Mouse (Mus musculus) adipocyte (in vitro differentiated cells): ENCODE measurements at regions not wholly inside any gene's neighbourhood (a gene's known extent, or its start where the extent isn't known, plus 50 kb on each side); places are given as distances from the start of the nearest gene placed in this dataset.

Experiments used
- DNase-seq: peaks from one replicate; pipeline ENCODE4 v3.0.0-alpha.2; 2016; ENCODE audit warnings: low spot score

DNA sequence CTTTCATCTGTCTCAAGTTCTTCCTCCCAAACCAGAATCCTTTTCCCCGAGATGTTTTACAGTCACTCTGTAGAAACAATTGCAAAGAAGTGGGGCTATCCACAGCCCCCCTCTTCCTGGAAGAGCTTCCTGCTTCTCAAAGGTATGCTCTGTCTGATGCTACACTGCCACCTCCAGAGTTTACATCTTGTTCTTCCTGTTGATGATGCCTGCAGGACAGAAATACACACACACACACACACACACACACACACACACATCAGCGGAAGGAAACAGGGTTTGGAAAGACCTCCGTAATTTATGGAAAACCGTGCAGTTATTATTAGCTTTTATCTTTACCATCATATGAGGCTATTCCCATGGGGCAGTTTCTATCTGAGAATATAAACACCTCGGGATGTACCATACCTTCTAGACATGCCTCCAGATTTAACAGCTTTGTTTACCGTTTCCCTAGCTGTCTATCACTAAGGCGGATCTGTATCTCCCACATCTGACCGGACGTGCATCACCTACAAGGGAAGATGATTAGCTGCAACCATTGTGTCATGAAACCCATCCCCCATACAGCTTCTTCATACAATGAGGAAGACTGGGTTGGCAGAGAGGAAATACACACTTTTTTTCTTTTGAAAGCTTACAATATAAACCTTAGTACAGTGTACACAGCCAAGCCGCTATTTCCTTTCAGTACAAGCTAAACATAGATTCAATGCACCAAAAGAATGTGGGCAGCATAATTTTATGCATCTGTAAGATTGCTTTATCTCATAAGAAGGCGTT lies 288.6 kb downstream of the Plk2 start:
- no peak for DNase-seq

DNA sequence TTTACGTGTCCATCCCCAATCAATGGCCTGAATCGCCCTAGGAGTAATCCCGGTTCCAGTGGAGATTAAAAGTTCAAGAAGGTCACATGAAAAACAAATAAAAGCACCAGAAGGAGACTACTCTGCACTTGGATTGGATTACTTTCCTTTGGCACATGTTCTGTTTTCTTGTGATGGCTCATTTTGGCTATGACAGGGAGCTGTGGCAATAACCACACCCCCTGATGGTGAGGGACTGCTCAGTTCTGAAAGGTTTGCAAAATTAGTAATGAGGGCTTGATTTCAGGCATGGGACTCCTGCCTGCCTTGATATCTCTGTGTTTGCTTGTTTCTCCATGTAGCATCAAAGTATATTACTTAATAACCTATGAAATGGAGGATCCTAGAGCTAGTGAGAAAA lies 293.9 kb downstream of the Plk2 start:
- no peak for DNase-seq

DNA sequence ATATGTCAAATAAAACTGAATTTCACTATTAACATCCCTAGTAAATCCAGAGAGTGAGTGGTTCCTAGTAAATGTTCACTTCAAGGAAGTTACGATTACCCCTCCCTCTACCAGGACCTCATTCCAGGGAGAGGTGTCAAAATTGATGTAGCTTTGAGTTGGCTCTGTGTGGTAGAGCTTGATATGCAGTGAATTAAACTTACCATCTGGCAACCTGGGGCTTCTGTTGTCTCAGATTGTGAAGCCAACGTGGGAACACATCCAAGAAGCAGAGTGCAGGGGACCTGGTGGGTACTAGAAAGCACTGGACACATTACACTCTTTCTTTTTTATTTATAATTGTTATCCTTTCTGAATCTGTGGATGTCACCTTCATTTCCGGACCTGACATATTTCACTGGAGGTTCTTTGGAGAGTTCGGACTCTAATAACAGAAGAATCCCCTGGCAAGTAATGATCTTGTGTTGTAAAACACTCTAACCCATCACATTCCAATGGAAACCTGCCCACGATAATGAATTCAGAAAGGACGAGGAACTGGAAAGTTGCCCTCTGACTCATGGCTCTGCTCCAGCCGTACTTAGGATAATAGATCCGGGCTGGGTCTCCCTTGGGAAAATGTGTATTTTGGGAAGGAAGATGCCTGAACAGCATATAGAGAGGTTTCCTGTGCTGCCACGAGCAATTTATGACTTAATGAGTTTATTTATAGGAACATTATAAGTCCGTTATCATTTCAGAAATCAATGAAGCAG lies 295.8 kb downstream of the Plk2 start:
- peak; percentile 4 for DNase-seq

DNA sequence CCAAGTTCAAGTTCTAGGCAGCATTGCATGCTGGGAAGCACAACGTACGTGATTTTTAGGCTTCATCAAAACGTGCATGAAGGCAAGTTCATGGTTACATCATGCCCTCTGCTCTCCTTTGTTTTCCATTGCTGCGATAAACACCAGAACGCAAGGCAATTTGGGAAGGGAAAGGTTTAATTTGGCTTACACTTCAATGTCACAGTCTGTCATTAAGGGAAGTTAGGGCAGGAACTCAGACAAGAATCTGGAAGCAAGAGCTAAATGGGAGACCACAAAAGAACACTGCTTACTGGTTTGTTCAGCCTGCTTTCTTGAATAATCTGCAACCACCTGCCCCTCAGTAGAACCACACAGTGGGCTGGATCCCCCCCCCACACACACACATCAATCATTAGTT lies 297.9 kb downstream of the Plk2 start:
- DNase-seq: no peak

DNA sequence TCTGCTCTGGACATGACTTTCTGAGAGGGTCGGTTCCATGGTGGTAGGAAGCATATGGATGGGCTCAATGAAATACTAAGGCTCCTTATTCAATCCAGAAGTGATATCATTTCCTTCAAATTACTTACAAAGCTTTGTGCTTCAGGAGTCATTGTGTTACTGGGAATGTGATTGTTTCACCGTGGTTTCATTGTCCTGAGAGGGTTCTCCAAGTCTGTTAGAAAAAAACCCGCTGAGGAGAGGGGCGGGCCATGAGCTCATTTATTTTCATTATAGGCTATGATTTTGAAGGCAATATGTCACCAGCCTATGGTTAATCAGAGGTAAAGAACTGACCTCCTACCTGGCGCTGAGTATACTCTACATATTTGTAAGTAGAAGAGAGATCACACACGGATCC lies 300.0 kb downstream of the Plk2 start:
- DNase-seq: no peak

DNA sequence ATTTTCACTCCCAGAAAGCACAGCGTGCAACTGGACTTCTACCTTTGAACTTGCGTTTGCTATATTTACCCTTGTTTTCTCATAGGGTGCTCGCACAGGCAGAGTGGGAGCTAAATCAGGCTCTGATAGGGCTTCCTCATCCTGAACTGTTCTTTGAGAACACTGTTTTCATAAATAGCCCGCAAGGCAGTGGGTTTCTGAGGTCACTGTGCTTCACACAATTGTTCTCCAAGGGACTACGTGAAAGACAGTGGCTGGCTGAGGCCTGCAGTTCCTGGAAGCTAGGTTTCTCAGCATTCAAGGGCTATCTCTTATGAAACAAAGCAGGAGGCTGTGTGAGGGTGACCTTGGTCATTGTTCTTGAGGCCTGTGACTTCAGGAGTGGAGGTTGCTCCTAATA lies 301.7 kb downstream of the Plk2 start:
- no peak for DNase-seq

DNA sequence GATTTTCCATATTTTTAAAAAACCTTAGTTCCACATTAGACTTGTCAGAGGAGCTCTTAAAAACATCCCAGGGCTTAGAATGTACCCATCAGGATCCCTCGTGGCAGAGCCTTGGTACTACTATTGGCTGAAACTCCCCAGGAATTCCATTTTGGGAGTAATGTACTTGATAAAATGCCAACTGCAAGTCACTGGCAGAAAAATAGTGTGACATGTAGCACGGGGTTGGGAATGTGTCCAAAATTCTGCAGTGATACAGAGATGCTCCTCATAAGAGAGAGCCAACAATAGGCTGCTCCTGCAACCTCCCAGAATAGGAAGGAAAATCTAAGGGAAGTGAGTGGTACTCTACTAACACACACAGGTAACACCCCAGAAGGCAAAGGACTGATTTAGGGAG lies 309.4 kb downstream of the Plk2 start:
- DNase-seq: peak; percentile 44

DNA sequence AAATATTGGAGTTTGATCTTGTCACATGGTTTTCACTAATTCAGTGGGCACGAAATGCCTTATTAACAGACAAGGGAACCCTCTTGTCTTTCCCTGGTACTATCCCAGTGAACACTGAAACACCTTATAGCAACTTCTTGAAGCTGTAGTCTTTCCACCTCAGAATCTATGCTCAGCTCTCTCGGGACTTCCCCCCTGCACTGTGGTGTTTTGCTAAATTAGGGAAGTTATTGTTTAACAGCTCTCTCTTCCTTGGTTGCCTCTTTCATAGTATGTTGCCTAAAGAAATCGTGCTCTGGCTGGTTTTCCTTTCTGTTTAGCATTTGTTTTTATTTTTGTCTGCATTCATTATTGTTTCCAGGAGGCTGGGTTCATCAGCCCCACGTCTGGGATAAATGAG lies 316.0 kb downstream of the Plk2 start:
- DNase-seq: no peak

DNA sequence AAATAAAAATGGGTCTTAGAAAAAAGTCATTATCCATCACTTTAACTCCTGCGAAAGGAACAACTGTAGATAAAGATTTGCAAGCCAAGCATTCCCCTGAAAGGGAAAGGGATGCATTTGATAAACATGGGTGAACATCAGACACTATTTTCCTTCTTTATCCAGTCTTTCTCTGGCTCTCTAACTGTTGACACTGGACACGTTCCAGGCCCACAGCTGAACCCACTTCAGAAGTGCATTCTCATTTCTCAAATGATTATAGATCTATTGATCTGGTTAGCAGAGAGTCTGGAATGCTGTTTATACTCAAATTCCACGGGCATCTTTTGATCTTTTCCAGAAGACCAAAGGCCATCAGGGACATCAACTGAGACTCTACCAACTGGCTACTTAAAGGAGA lies 317.7 kb downstream of the Plk2 start:
- DNase-seq: no peak

DNA sequence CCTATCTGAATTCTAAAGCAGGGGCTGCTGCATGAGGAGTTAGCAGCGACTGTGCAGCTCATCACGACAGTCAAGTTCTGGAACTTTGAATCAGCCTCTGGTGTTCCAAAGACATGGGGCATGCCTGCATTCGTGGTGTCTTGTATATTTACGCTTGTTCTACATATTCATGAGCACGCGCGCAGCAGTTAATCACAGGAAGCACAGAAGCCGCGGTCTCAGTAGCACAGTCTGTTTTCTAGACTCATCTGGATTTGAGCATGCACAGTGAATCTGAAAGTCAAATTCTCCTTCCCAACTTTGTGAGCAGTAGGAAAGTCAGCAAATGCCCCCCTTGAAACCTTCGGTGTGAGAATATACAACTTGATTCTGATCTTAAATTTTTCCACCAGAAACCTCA lies 327.3 kb downstream of the Plk2 start:
- no peak for DNase-seq

DNA sequence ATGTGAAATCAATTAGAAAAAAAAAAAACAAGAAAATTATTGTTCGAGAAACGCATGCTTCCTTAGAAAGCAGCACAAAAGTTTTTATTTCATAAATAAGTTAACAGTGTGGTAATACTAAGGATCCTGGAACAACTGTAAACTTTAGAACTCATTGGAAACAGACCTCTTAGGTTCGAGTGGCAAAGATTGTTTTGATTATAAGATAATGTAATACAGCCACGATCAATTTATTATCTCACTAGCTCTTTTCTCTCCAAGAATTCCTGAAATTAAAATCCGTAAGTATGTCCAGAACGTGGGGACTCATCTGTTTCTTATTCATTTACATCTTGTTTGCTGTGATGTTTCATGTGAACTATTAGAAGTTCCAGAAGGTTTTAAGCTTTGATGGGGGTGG lies 327.9 kb downstream of the Plk2 start:
- DNase-seq: no peak

DNA sequence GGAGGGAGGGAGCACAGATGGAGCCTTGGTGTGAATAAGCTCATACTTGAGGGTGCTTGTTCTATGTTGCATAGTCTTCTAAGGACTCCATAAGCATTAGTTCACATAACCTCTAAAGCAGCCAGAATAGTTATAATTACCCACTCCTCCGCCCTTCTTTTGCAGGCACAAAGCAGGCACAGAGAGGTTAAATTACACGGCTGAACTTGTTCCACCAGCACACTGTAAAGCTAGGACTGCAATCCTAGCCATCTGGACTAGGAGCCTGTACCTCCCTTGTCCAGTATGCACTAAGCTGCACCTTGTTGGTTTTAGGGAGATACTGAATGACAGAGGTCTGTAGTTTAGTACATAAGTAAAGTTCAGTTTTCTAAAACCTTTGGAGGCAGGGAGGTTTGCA lies 330.0 kb downstream of the Plk2 start:
- no peak for DNase-seq

DNA sequence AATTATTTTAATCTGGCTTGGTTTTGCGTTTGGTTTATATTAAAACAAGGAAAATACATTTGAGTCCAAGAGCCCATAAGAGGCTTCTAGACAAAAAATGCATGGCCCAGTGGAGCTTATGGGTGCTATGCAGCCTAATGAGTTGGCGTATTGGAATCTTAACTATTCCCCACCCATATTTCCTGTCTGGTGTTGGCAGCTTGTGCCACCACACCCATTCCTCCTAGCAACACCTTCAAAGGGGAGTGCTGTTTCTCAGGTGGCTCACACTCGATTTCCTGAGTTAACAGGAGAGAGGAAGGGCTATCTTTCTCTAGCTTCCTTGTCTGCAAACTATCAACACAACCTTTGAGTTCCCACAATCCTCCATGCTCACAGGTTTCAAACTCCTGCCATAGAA lies 331.0 kb downstream of the Plk2 start:
- no peak for DNase-seq

DNA sequence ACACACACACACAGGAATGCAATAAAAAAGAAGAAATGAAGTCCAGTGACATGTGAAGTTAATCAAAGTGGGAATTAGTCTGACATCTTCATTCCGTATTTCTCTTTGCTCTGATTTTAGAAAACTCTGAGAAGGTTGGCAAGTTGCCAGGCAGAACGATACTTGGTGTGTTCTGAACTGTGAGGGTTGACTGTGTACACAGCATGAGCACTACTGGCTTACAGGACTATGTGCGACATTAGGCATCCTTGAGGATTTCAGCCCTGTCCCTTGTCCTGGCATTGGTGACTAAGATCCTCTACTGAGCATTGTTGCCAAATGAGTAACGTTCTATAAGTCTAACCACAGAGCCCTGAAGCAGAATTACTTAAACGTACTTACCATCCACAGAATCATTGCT lies 340.7 kb downstream of the Plk2 start:
- DNase-seq: peak; percentile 24

DNA sequence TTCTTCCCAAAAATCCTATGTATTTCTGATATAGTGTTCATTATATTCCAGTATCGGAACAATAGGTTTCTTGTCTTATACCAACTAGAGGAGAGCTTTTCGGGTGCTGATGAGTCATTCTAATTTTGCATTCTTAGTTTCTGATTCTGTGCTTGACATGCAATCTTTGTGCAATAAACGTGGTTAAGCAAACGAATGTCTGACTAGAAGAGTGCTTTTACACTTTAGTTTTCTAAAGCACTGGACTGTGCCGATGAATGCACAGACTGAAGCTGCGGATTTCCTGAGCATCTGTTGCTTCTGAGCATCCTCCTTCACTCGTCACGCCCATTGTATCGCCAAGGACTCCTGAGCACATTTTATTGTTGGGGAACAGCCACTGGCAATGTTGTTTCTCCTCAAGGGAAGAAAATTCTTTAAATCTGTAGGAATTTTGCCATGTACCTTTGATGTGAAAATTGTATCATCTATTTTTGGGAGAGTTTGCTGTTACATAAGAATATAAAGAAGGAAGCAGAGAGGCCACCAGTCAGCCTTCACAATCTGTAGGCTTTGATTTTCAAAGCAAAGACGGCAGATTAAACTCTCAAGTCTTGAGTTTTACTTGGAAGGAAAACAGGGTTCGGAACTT lies 346.8 kb downstream of the Plk2 start:
- no peak for DNase-seq

DNA sequence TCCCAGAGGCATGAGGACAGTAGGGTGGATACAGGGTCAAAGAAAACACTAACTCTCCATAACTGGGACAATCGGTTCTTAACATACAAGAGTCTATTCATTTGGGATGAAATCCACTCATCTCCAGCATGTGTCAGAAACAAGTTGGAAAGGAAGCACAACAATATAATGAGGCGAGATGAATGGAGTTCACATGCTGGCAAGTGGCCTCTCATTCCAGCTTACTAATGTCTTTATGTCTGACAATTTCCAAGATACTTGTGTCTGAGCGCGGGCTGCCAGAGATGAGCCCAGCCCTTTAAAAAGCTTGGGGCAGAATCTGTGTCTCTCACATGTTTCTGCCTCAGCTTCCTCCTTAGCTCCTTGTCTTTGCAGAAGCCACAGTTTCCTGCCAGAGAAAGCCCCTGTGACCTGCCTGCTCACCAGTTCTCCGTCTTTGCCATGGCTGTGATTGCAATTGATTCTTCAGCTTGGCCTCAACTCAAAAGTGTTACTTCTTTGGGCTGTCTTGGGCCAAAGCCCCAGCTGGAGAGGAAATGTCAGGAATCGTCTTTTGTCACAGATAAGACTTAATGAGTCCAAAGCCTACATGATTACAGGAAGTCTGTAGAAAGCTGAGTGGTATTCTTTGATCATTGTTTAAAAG lies 352.5 kb downstream of the Plk2 start:
- peak; percentile 6 for DNase-seq

DNA sequence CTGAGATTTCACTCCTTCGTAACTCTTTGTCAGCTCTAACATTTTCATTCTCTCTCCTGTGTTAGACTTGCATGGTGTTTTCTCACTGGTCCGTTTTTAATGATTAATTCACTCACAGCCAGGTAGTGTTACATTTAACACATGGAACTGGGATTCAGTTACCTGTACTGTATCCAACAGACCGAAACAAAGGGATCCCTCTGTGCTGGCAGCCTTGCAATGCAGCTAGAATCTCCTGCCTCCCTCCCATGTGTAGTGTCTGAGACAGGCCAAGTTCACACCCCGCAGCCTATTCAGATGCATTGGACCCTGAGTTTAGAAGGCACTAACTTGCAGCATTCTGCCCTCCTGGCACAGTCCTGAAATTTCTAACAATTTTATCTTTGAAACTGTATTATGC lies 357.9 kb downstream of the Plk2 start:
- no peak for DNase-seq

DNA sequence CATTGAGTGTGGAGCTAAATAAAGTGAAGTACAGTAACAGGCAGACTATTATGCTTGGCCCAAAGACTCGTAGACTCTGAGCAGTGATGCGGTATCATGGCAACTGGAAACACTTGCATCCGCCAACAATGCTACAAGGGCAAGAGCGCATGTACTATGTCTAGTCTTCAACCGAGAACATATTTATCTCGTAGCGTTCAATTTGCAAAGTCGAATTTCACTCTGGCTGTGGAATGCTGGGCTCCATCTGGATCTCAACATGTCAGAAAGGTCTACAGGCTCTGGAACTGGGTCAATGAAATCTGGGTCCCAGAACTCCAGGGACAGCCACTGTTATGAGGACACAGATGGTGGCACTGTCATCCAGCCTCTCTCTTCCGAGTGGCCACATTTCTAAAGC lies 359.7 kb downstream of the Plk2 start:
- DNase-seq: no peak

DNA sequence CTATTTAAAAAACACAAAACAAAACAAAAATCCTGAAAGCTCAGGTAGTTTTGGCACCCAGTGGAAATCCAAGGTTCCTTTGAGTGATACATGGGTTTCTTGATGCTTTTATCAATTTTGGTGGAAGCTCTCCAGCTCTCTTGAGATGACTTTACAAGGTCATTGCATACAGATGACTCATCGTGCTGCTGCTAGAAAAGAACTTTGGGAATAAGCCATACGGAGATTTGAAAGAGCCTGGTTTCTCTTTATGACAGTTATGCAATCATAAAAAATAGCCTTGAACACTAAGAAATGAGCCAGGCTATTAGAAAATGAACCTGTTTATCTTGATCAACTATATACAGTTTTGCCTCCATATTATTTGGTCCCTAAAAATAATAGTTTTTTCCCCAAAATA lies 362.0 kb downstream of the Plk2 start:
- DNase-seq: peak; percentile 33

DNA sequence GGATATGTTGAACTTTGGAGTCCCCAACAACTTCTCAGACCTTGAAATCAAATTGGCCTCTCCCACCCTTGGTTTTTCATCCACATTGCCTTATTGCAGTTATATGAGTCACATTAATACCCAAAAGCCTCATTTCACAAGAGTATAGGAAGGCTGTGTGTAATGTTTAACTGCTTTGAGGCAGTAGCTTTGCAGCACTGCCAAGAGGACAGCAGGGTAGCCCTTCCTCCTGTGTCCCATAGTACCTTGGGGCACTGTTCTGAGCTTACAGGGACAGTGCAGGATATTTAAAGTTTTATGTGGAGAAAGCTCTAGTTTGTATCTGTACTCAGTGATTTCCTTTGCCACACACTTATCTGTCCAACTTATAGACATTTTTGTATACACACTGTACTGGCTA lies 374.4 kb downstream of the Plk2 start:
- DNase-seq: no peak

DNA sequence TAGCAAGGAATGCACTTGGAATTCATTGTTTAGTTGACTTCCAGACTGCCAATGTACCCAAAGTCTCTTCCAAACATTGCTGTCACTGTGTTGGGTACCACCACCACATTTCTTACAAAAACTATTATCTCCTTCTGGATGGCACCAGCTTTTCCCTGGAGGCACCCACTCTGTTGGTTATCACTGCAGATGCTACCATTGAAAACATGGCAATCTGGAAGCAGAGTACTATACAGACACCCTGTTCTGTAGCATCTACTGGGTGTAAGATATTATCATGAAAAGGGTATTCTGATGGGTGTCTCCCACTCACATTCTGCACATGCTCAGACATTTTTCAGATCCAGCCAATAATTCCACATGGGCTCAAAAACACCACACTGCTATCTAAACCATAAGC lies 380.4 kb downstream of the Plk2 start:
- DNase-seq: no peak

DNA sequence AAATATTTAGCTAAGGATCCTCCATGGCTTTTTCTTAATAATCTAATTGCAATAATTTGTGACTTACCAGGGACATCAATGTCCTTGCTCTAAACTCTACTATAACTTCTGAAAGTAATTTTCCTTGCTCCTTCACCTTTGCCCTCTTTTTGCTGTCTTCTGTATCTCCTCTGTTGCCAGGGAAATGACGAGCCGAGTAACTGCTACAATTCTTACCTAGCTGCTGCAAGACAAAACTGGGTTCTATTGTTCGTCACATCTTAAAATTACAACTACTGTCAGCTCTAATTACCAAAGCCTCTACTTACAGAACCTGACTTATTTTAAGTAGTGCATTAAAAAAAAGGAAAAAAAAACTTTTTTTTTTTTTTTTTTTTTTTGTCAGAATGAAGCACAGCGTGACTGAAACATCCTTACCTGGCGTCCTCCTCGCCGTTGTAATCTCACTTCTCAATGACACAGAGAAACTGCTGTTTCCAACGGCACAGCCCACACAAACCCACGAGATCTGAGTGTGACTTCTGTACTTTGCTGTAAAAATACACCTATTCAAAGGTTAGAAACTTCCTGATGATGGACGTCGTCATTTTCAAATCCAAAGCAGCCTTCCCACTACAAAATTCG lies 389.4 kb downstream of the Plk2 start:
- no peak for DNase-seq
